Mouse (Mus musculus) liver, embryonic 16.5 days (tissue): ENCODE measurements around the gene Ubr3. TPM values are rescaled to one million over a fixed set of nuclear protein-coding genes. Genes with fewer than 3 reads are reported as not detected.

Source experiments
- ATAC-seq: fragments of 200-750 bp; cut with Nextera tagmentation; 2 replicates; pipeline ENCODE4 v1.8.0; 2017; ENCODE audit warnings: low read depth, mild to moderate bottlenecking, moderate number of reproducible peaks, moderate library complexity
- H3K27ac ChIP-seq: fragments of 300-500 bp; sonication (generic); 2 replicates; pipeline ENCODE4 v1.5.1; 2014; ENCODE audit warnings: mild to moderate bottlenecking, low read length
- H3K27me3 ChIP-seq: fragments of 300-500 bp; sonication (generic); 2 replicates; pipeline ENCODE4 v1.6.1; 2014; ENCODE audit warnings: low read depth, low read length, mixed read lengths; ENCODE audit not compliant: control insufficient read depth, insufficient read depth
- H3K36me3 ChIP-seq: fragments of 300-500 bp; sonication (generic); 2 replicates; pipeline ENCODE4 v1.6.1; 2014; ENCODE audit warnings: mild to moderate bottlenecking; ENCODE audit not compliant: control insufficient read depth, insufficient read depth
- H3K4me1 ChIP-seq: fragments of 300-500 bp; sonication (generic); 2 replicates; pipeline ENCODE4 v1.6.1; 2014; ENCODE audit warnings: low read depth, low read length, mixed read lengths; ENCODE audit not compliant: control insufficient read depth
- H3K4me2 ChIP-seq: fragments of 300-500 bp; sonication (generic); 2 replicates; pipeline ENCODE4 v1.6.1; 2014; ENCODE audit warnings: low read depth, low read length, mixed read lengths
- H3K4me3 ChIP-seq: fragments of 300-500 bp; sonication (generic); 2 replicates; pipeline ENCODE4 v1.5.1; 2014; ENCODE audit warnings: low read depth, mild to moderate bottlenecking, low read length
- H3K9ac ChIP-seq: fragments of 300-500 bp; sonication (generic); 2 replicates; pipeline ENCODE4 v1.6.1; 2014; ENCODE audit warnings: low read depth, low read length
- H3K9me3 ChIP-seq: fragments of 300-500 bp; sonication (generic); replicated peaks from 2 replicates; pipeline ENCODE4 v1.6.1; 2016; ENCODE audit warnings: low read length; ENCODE audit not compliant: control insufficient read depth
- WGBS: fragments of 180-500 bp; shearing (Covaris S2); extraction: QIAGEN DNeasy Blood & Tissue Kit; methylation state at CpG from one replicate; pipeline ENCODE4 v1.1.7; 2014; ENCODE audit not compliant: insufficient replicate concordance; 5-methylcytosine and 5-hydroxymethylcytosine counted together
- polyA plus RNA-seq: library from polyadenylated mRNA; unstranded; fragments of >200 nt; fragmentation: Nextera tagmentation; extraction: Ambion mirVana; gene quantifications from 2 replicates; pipeline ENCODE4 v1.2.1, GENCODE M21; 2015

Gene Ubr3
- polyA plus RNA-seq, 1 experiment from 2014 or later, result 4.8 TPM

- Histone ChIP-seq H3K27ac (no peak overlapping the region), H3K4me1 (no peaks in the 10 kb centered on the region), H3K36me3 (no peaks in the 10 kb centered on the region), H3K4me2 (no peak overlapping the region), H3K9ac (no peak overlapping the region), H3K9me3 (no peaks in the 10 kb centered on the region), H3K4me3 (no peak overlapping the region), H3K27me3 (no peaks in the 10 kb centered on the region)
- 62% methylated on average over 6 of the region's 6 CpGs for WGBS
- no peak for ATAC-seq
Observed at GRCm38 (mm10) chr2:70065116-70065515, 168.1 kb downstream of the Ubr3 start.

GRCm38 (mm10) chr2:70065729-70066300 is 168.8 kb downstream of the Ubr3 start:
- 55% methylated on average over 7 of the region's 7 CpGs for WGBS
- Histone ChIP-seq H3K4me2 (no peak overlapping the region), H3K4me3 (no peak overlapping the region), H3K4me1 (no peaks in the 10 kb centered on the region), H3K9me3 (no peaks in the 10 kb centered on the region), H3K27me3 (no peaks in the 10 kb centered on the region), H3K9ac (no peak overlapping the region), H3K36me3 (no peaks in the 10 kb centered on the region), H3K27ac (no peak overlapping the region)
- ATAC-seq, result no peak

- H3K27ac ChIP-seq, result no peak overlapping the region
- 44% methylated on average over 6 of the region's 6 CpGs for WGBS
- no peak for ATAC-seq
- H3K4me2 ChIP-seq, result no peak overlapping the region
- H3K9me3 ChIP-seq, result no peaks in the 10 kb centered on the region
- no peak overlapping the region for H3K9ac ChIP-seq
- H3K4me1 ChIP-seq, result no peaks in the 10 kb centered on the region
- H3K27me3 ChIP-seq, result no peaks in the 10 kb centered on the region
- H3K4me3 ChIP-seq, result no peak overlapping the region
- H3K36me3 ChIP-seq, result no peaks in the 10 kb centered on the region
Observed at GRCm38 (mm10) chr2:70066338-70067022, 169.4 kb downstream of the Ubr3 start.

GRCm38 (mm10) chr2:70069861-70070260 is 172.8 kb downstream of the Ubr3 start:
- H3K4me1 ChIP-seq, result no peaks in the 10 kb centered on the region
- no peak overlapping the region for H3K27ac ChIP-seq
- no peaks in the 10 kb centered on the region for H3K9me3 ChIP-seq
- H3K27me3 ChIP-seq, result no peaks in the 10 kb centered on the region
- H3K36me3 ChIP-seq, result no peaks in the 10 kb centered on the region
- no peak overlapping the region for H3K9ac ChIP-seq
- H3K4me2 ChIP-seq, result no peak overlapping the region
- 61% methylated on average over 5 of the region's 5 CpGs for WGBS
- no peak overlapping the region for H3K4me3 ChIP-seq
- no peak for ATAC-seq

Other genes with a start within 250 kb of the Ubr3 start
- gene Klhl41, start 227.1 kb upstream of the Ubr3 start, polyA plus RNA-seq, result 0.58 and 1.2 TPM in 2 replicates
- gene Fastkd1, start 183.7 kb upstream of the Ubr3 start, polyA plus RNA-seq, result 2.9 and 3.3 TPM in 2 replicates
- 45.7 and 49.5 TPM in 2 replicates for gene Ppig, start 174.7 kb upstream of the Ubr3 start, polyA plus RNA-seq
- gene Ccdc173, start 107.7 kb upstream of the Ubr3 start, polyA plus RNA-seq, result 0.08 and 0.20 TPM in 2 replicates
- gene Phospho2, start 107.6 kb upstream of the Ubr3 start, polyA plus RNA-seq, result 10.5 and 11.0 TPM in 2 replicates
- 19.6 and 22.4 TPM in 2 replicates for gene Klhl23, start 75.3 kb upstream of the Ubr3 start, polyA plus RNA-seq
- gene Ssb, start 35.7 kb upstream of the Ubr3 start, polyA plus RNA-seq, result 103 and 116 TPM in 2 replicates
- gene Mettl5, start 11.6 kb upstream of the Ubr3 start, polyA plus RNA-seq, result 23.5 and 29.7 TPM in 2 replicates
- not detected in 2 replicates for gene Myo3b, start 141.9 kb downstream of the Ubr3 start, polyA plus RNA-seq